Mouse (Mus musculus) myocyte (in vitro differentiated cells): ENCODE data around the gene Speer1. TPM values are rescaled to one million over a fixed set of nuclear protein-coding genes. Genes with fewer than 3 reads are reported as not detected.
"Not testable (repeated sequence)": the region's sequence is repeated elsewhere in the genome, so short reads cannot be mapped to it uniquely, and the experiment has no call there.

Experiments
- H3K27me3 ChIP-seq: one replicate; pipeline ENCODE4 v1.6.1; 2011; ENCODE audit not compliant: control insufficient read depth, insufficient read depth, insufficient read length
- H3K36me3 ChIP-seq: one replicate; pipeline ENCODE4 v1.6.1; 2011; ENCODE audit not compliant: control insufficient read depth, insufficient read depth
- H3K4me2 ChIP-seq: one replicate; pipeline ENCODE4 v1.6.1; 2011; ENCODE audit warnings: low read depth, control low read depth
- H3K4me3 ChIP-seq: one replicate; pipeline ENCODE4 v1.5.1; 2011; ENCODE audit warnings: mild to moderate bottlenecking, control low read depth, moderate library complexity
- H3K79me2 ChIP-seq: one replicate; pipeline ENCODE4 v1.6.1; 2011; ENCODE audit not compliant: control insufficient read depth, insufficient read depth
- H3ac ChIP-seq: one replicate; pipeline ENCODE4 v1.6.1; 2011; ENCODE audit not compliant: control insufficient read depth, insufficient read length
- polyA plus RNA-seq: library from polyadenylated mRNA; unstranded; fragments of >200 nt; fragmentation: generic; extraction: Trizol; gene quantifications from one replicate; pipeline ENCODE4 v1.2.1, GENCODE M21; 2012; ENCODE audit warnings: missing spikeins

The Speer1 gene
- not detected for polyA plus RNA-seq

- H3ac ChIP-seq, H3K4me3 ChIP-seq, H3K4me2 ChIP-seq, H3K27me3 ChIP-seq, H3K79me2 ChIP-seq, H3K36me3 ChIP-seq: not testable (repeated sequence)
These were observed at the start of gene Speer1 for GRCm38 (mm10) chr5:11341216-11341615. Gene Speer1, plus strand, starts transcription at chr5:11341516.

Other genes with a start within 250 kb of the Speer1 start
- not detected for gene Gm8879, start 213.9 kb upstream of the Speer1 start, polyA plus RNA-seq
- gene Gm5861, start 158.4 kb upstream of the Speer1 start, polyA plus RNA-seq = not detected
- not detected for gene Gm8890, start 85.5 kb upstream of the Speer1 start, polyA plus RNA-seq
- gene Gm8897, start 74.9 kb downstream of the Speer1 start, polyA plus RNA-seq = not detected
- not detected for gene Gm8906, start 161.2 kb downstream of the Speer1 start, polyA plus RNA-seq